8 mouse cellular contexts compared by ENCODE assay signal in the genomic region with DNA sequence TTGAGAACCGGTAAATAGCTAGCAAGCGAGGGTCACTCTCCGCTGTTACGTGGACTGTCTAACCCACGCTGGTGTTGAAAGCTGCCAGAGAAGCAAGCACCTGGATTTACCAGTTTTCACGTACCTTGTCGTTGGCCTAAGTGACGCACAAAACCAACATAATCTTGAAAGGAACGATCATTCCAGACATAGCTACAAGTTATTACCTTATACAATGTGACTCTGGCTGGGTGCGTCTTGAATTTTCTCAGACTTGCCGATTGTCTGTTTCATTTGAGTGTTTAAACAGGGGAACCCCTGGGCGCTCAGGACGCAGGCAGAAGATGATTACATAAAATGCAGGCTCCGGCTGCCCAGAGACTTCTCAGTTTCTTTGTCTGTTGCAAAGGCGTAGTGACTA. TPM values are rescaled to one million over a fixed set of nuclear protein-coding genes. Genes with fewer than 3 reads are reported as not detected.
A peak's percentile ranks its signal among the peaks of the same experiment; 100 is the strongest.
DNase-seq lines count a peak whose midpoint lies in the region; ATAC-seq and TF ChIP-seq lines count a peak whose summit lies in the region.

No protein-coding gene starts in this region.

- no peak overlapping the region for H3K27ac ChIP-seq in liver, adult 2 months (replicated peaks; ENCODE audit: insufficient read depth, low read depth, low read length)
- no peak overlapping the region for H3K27ac ChIP-seq in heart, postnatal 0 days (ENCODE audit: low read depth)
- H3K27ac ChIP-seq in liver, embryonic 14.5 days, result peak overlapping the region; percentile 42; the same call in 1 of the 2 replicates
- no peak overlapping the region for H3K27ac ChIP-seq in neural tube, embryonic 14.5 days (ENCODE audit: low read depth, low read length)

- peaks cover 14% of the 10 kb centered on the region; the same call in 1 of the 2 replicates for H3K79me2 ChIP-seq in liver, adult 2 months (ENCODE audit: control insufficient read depth, insufficient read depth, low read length)

- TF ChIP-seq CTCF in liver, adult 2 months (IDR thresholded peaks at IDR 0.05; ENCODE audit: low read depth, low read length), result no peak
- TF ChIP-seq CTCF in heart, postnatal 0 days (IDR thresholded peaks at IDR 0.05; ENCODE audit: low read depth), result no peak
- no peak for TF ChIP-seq CTCF in liver, embryonic 14.5 days (IDR thresholded peaks at IDR 0.05; ENCODE audit: low read depth)

- no peaks in the 10 kb centered on the region for H3K9me3 ChIP-seq in heart, postnatal 0 days (replicated peaks; ENCODE audit: control insufficient read depth, low read length)
- H3K9me3 ChIP-seq in liver, embryonic 14.5 days (ENCODE audit: control insufficient read depth, low read length), result no peaks in the 10 kb centered on the region
- no peaks in the 10 kb centered on the region for H3K9me3 ChIP-seq in neural tube, embryonic 14.5 days (ENCODE audit: control insufficient read depth, low read length)

- peaks cover 9% of the 10 kb centered on the region for H3K4me1 ChIP-seq in liver, adult 2 months (ENCODE audit: control insufficient read depth, insufficient read depth, low read length)
- H3K4me1 ChIP-seq in heart, postnatal 0 days (ENCODE audit: control insufficient read depth, insufficient read depth), result peaks cover 14% of the 10 kb centered on the region
- peaks cover 17 to 26% of the 10 kb centered on the region in 2 experiments for H3K4me1 ChIP-seq in liver, embryonic 14.5 days (replicated peaks; ENCODE audit: control insufficient read depth in 2 of 2, insufficient read depth in 2 of 2, low read length in 1 of 2)
- H3K4me1 ChIP-seq in neural tube, embryonic 14.5 days (ENCODE audit: control insufficient read depth, insufficient read depth, low read length), result peaks cover 20% of the 10 kb centered on the region

- peak overlapping the region; percentile 90 for H3K4me2 ChIP-seq in heart, postnatal 0 days (ENCODE audit: low read depth, low read length)
- peak overlapping the region; percentile 77 for H3K4me2 ChIP-seq in liver, embryonic 14.5 days (ENCODE audit: low read depth)
- H3K4me2 ChIP-seq in neural tube, embryonic 14.5 days (ENCODE audit: low read depth, low read length), result peak overlapping the region; percentile 71

- DNase-seq in liver, adult 2 months (ENCODE audit: extremely low read depth, low read depth, low spot score), result peak; percentile 39
- no peak for DNase-seq in liver
- DNase-seq in c-Kit-positive CD71-positive TER-119-positive erythroid progenitor cells, embryonic 14.5 days (ENCODE audit: low spot score), result peak; percentile 30
- peak; percentile 8 for DNase-seq in heart, postnatal 0 days (ENCODE audit: low spot score)
- no peak for DNase-seq in liver, embryonic 14.5 days (ENCODE audit: low read depth in 3 of 3, low spot score in 3 of 3)
- no peak for DNase-seq in adrenal gland, adult 18-20 months (ENCODE audit: low spot score in 2 of 2)
- no peak for DNase-seq in gastrocnemius, postnatal 36 days

- no peak for TF ChIP-seq POLR2A in liver, adult 2 months (IDR thresholded peaks at IDR 0.05; ENCODE audit: extremely low read depth, insufficient read depth, low read length)

- no peak for TF ChIP-seq EP300 in heart, postnatal 0 days (IDR thresholded peaks at IDR 0.05; ENCODE audit: low read depth)
- TF ChIP-seq EP300 in liver, embryonic 14.5 days (IDR thresholded peaks at IDR 0.05; ENCODE audit: low read depth), result no peak

- intact Hi-C loops in gastrocnemius, postnatal 36 days (cut with DNase I), result no loop called here

- H3K4me3 ChIP-seq in liver, adult 2 months (ENCODE audit: insufficient read depth, low read depth, low read length), result peak overlapping the region; percentile 71
- H3K4me3 ChIP-seq in heart, postnatal 0 days (ENCODE audit: low read depth, low read length), result peak overlapping the region; percentile 95
- H3K4me3 ChIP-seq in liver, embryonic 14.5 days (ENCODE audit: insufficient read depth in 1 of 2, low read depth in 2 of 2, low read length in 2 of 2), result peak overlapping the region; percentile 93
- H3K4me3 ChIP-seq in neural tube, embryonic 14.5 days (ENCODE audit: low read depth, low read length), result peak overlapping the region; percentile 59

- 6% methylated on average over 15 of the region's 15 CpGs for WGBS in liver, adult 2 months
- 7% methylated on average over 15 of the region's 15 CpGs for WGBS in heart, postnatal 0 days
- 4% methylated on average over 15 of the region's 15 CpGs for WGBS in liver, embryonic 14.5 days (ENCODE audit: insufficient replicate concordance)
- 8% methylated on average over 15 of the region's 15 CpGs for WGBS in neural tube, embryonic 14.5 days

- no peaks in the 10 kb centered on the region for H3K27me3 ChIP-seq in liver, adult 2 months (ENCODE audit: control insufficient read depth, insufficient read depth, low read length)
- H3K27me3 ChIP-seq in heart, postnatal 0 days (ENCODE audit: control insufficient read depth, insufficient read depth, low read length), result no peaks in the 10 kb centered on the region
- H3K27me3 ChIP-seq in liver, embryonic 14.5 days (ENCODE audit: control insufficient read depth, insufficient read depth, low read length), result no peaks in the 10 kb centered on the region
- no peaks in the 10 kb centered on the region for H3K27me3 ChIP-seq in neural tube, embryonic 14.5 days (ENCODE audit: control insufficient read depth, insufficient read depth, low read length)

- peak overlapping the region; percentile 73; the same call in 1 of the 2 replicates for H3K9ac ChIP-seq in liver, adult 2 months (ENCODE audit: low read depth, low read length)
- peak overlapping the region; percentile 66 for H3K9ac ChIP-seq in heart, postnatal 0 days (replicated peaks; ENCODE audit: low read depth, low read length)
- H3K9ac ChIP-seq in liver, embryonic 14.5 days (replicated peaks), result peak overlapping the region; percentile 83
- peak overlapping the region; percentile 52 for H3K9ac ChIP-seq in neural tube, embryonic 14.5 days (replicated peaks; ENCODE audit: low read depth, low read length)

- H3K36me3 ChIP-seq in liver, adult 2 months (ENCODE audit: control insufficient read depth, insufficient read depth, low read length), result peaks cover 2% of the 10 kb centered on the region; the same call in 1 of the 2 replicates
- H3K36me3 ChIP-seq in heart, postnatal 0 days (replicated peaks; ENCODE audit: control insufficient read depth, insufficient read depth, low read length), result peaks cover 8% of the 10 kb centered on the region; the same call in 1 of the 2 replicates
- 0 out of 2 replicates have a peak, but pooled peaks cover 2% of the 10 kb centered on the region for H3K36me3 ChIP-seq in liver, embryonic 14.5 days (replicated peaks; ENCODE audit: control insufficient read depth, insufficient read depth, low read depth)
- peaks cover 3% of the 10 kb centered on the region; the same call in 1 of the 2 replicates for H3K36me3 ChIP-seq in neural tube, embryonic 14.5 days (ENCODE audit: control insufficient read depth, insufficient read depth, low read length)

- no peak for ATAC-seq in heart, postnatal 0 days (ENCODE audit: insufficient read depth, low read depth)
- no peak for ATAC-seq in liver, embryonic 14.5 days (ENCODE audit: insufficient read depth)
- ATAC-seq in neural tube, embryonic 14.5 days (ENCODE audit: low read depth), result no peak

RNA-seq across cellular contexts. Expression of a gene that starts 0.8 kb away (rescaled TPM):
- 7.2 and 8.0 TPM in 2 replicates for total RNA-seq in liver, adult 2 months (2014; rRNA removed)
- 3.3 and 4.1 TPM in 2 replicates for polyA plus RNA-seq in liver, adult 2 months (2012; rRNA removed)
- 12.9 and 19.6 TPM in 2 replicates for total RNA-seq in heart, postnatal 0 days (2014; rRNA removed; ENCODE audit: low replicate concordance)
- polyA plus RNA-seq in heart, postnatal 0 days (2015; fragmentation: Nextera tagmentation; extraction: Ambion mirVana), result 5.4 and 7.1 TPM in 2 replicates
- polyA plus RNA-seq in liver, embryonic 14.5 days (2012; rRNA removed), result 2.1 and 3.2 TPM in 2 replicates
- polyA plus RNA-seq in liver, embryonic 14.5 days (2014; fragmentation: Nextera tagmentation; extraction: Ambion mirVana), result 4.0 and 5.3 TPM in 2 replicates
- polyA plus RNA-seq in neural tube, embryonic 14.5 days (2014; fragmentation: Nextera tagmentation; extraction: Ambion mirVana), result 16.4 and 18.7 TPM in 2 replicates
- total RNA-seq in adrenal gland, adult 18-20 months (2021), result 10 to 100 TPM; 19.5 to 20.1 TPM
- 10 to 100 TPM; 21.8 to 22.9 TPM for total RNA-seq in gastrocnemius, postnatal 36 days (2021)

RNA-seq across cellular contexts. Expression of a gene that starts 1.0 kb away (rescaled TPM):
- 16.7 and 24.0 TPM in 2 replicates for total RNA-seq in liver, adult 2 months (2014; rRNA removed)
- 26.9 and 31.4 TPM in 2 replicates for polyA plus RNA-seq in liver, adult 2 months (2012; rRNA removed)
- total RNA-seq in heart, postnatal 0 days (2014; rRNA removed; ENCODE audit: low replicate concordance), result 26.0 and 38.9 TPM in 2 replicates
- polyA plus RNA-seq in heart, postnatal 0 days (2015; fragmentation: Nextera tagmentation; extraction: Ambion mirVana), result 56.7 and 61.5 TPM in 2 replicates
- polyA plus RNA-seq in liver, embryonic 14.5 days (2012; rRNA removed), result 16.2 and 32.3 TPM in 2 replicates
- polyA plus RNA-seq in liver, embryonic 14.5 days (2014; fragmentation: Nextera tagmentation; extraction: Ambion mirVana), result 94.6 and 95.2 TPM in 2 replicates
- polyA plus RNA-seq in neural tube, embryonic 14.5 days (2014; fragmentation: Nextera tagmentation; extraction: Ambion mirVana), result 83.3 and 89.7 TPM in 2 replicates
- 10 to 100 TPM; 29.4 to 33.1 TPM for total RNA-seq in adrenal gland, adult 18-20 months (2021)
- total RNA-seq in gastrocnemius, postnatal 36 days (2021), result 10 to 100 TPM in 1 of 2 experiments, 1 to 10 TPM in 1; 8.7 to 11.9 TPM

RNA-seq across cellular contexts. Expression of a gene that starts 25.2 kb away (rescaled TPM):
- 239 and 281 TPM in 2 replicates for total RNA-seq in liver, adult 2 months (2014; rRNA removed)
- polyA plus RNA-seq in liver, adult 2 months (2012; rRNA removed), result 263 and 284 TPM in 2 replicates
- total RNA-seq in heart, postnatal 0 days (2014; rRNA removed; ENCODE audit: low replicate concordance), result 143 and 148 TPM in 2 replicates
- polyA plus RNA-seq in heart, postnatal 0 days (2015; fragmentation: Nextera tagmentation; extraction: Ambion mirVana), result 52.8 and 57.0 TPM in 2 replicates
- 33.4 and 38.4 TPM in 2 replicates for polyA plus RNA-seq in liver, embryonic 14.5 days (2012; rRNA removed)
- 50.0 and 53.1 TPM in 2 replicates for polyA plus RNA-seq in liver, embryonic 14.5 days (2014; fragmentation: Nextera tagmentation; extraction: Ambion mirVana)
- polyA plus RNA-seq in neural tube, embryonic 14.5 days (2014; fragmentation: Nextera tagmentation; extraction: Ambion mirVana), result 76.7 and 86.8 TPM in 2 replicates
- 100 to 1,000 TPM; 174 to 283 TPM for total RNA-seq in adrenal gland, adult 18-20 months (2021)
- total RNA-seq in gastrocnemius, postnatal 36 days (2021), result 10 to 100 TPM; 85.5 to 94.4 TPM

Comparison
In these comparisons a context has a peak if more than half of its experiments do, and no peak if none do; other contexts are left out.
1. DNase-seq: peak in liver, adult 2 months (single experiment), c-Kit-positive CD71-positive TER-119-positive erythroid progenitor cells, embryonic 14.5 days (single experiment) and heart, postnatal 0 days (single experiment); none in liver (single experiment), liver, embryonic 14.5 days (0 of 3), adrenal gland, adult 18-20 months (0 of 2) and gastrocnemius, postnatal 36 days (0 of 2).
2. Peak in every context shown above with its lines, with median percentiles within 50 percentile points of each other: H3K4me3 ChIP-seq, H3K9ac ChIP-seq and H3K4me2 ChIP-seq.